Mouse (Mus musculus): ENCODE measurements around the gene Arhgef3. TPM values are rescaled to one million over a fixed set of nuclear protein-coding genes. Genes with fewer than 3 reads are reported as not detected.

Arhgef3 gene
- polyA plus RNA-seq, 1 experiment from 2014 or later, result 9.0 TPM

- no peak overlapping the region for H3K27ac ChIP-seq (ENCODE audit: low read depth)
- TF ChIP-seq CTCF (IDR thresholded peaks at IDR 0.05; ENCODE audit: low read depth), result no peak
- H3K9ac ChIP-seq, result no peak overlapping the region
- no peaks in the 10 kb centered on the region for H3K9me3 ChIP-seq (ENCODE audit: low read depth, low read length)
- no peak overlapping the region for H3K4me2 ChIP-seq
- DNase-seq, result no peak
- 57% methylated on average over 4 of the region's 4 CpGs for WGBS
- ATAC-seq (ENCODE audit: insufficient read depth), result no peak
- no peaks in the 10 kb centered on the region for H3K4me1 ChIP-seq (ENCODE audit: insufficient read depth)
- no peak overlapping the region for H3K4me3 ChIP-seq (ENCODE audit: low read depth, low read length)
- no peaks in the 10 kb centered on the region for H3K36me3 ChIP-seq (ENCODE audit: insufficient read depth)
- peaks cover 16% of the 10 kb centered on the region for H3K27me3 ChIP-seq (ENCODE audit: insufficient read depth, low read length)
Measured at GRCm38 (mm10) chr14:27332359-27332987, 217.8 kb downstream of the Arhgef3 start.

DNA sequence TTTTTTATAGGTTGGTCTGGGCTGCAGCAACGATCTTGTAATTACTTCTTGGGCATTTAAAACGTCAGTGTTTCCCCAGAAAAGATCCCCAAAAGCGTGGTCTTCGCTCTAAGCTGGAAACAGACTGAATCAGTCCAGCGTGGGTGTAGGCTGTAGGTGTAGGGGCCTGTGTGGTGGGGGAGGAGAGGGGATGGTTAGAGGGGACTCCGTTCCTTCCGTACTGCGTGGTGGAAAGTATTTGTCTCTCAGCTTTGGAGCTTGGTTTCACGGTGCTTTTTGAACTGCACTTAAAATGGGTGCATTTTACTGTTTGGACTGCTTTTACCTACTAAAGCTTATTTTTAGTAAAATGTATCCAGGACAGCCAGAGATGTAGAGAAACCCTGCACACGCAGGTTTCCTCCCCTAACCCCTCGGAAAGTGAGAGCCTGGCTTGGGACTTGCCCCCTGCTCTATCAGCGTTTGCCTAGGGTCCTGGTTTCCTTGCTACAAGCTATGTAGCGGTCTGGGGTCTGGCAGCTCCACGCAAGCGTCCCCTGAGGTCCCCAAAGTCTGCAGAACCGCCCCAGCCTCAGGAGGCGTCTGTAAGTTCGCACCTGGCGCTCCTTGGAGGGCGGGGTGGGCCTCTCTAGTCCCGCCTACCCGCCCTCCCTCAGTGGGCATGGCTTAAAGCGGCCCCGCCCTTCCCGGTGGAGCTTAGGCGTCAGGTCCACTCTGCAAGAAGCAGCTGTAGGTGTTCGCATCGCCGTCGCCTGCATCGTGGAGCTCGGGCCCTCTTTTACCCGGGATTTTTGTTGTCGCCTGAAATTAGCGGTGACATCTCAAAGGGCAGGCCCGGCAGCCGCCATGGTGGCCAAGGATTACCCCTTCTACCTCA is 220.9 kb downstream of the Arhgef3 start:
- peak overlapping the region; percentile 50 for H3K9ac ChIP-seq

GRCm38 (mm10) chr14:27336208-27337114 is 221.8 kb downstream of the Arhgef3 start:
- TF ChIP-seq CTCF (IDR thresholded peaks at IDR 0.05; ENCODE audit: low read depth), result no peak
- Histone ChIP-seq H3K4me2 (peak overlapping the region; percentile 98), H3K9ac (peak overlapping the region; percentile 50), H3K9me3 (ENCODE audit: low read depth, low read length) (no peaks in the 10 kb centered on the region), H3K4me3 (ENCODE audit: low read depth, low read length) (peak overlapping the region; percentile 52), H3K27me3 (ENCODE audit: insufficient read depth, low read length) (peaks cover 16% of the 10 kb centered on the region), H3K36me3 (ENCODE audit: insufficient read depth) (no peaks in the 10 kb centered on the region), H3K27ac (ENCODE audit: low read depth) (no peak overlapping the region), H3K4me1 (ENCODE audit: insufficient read depth) (no peaks in the 10 kb centered on the region)
- peak; percentile 13 for DNase-seq
- WGBS, result 3% methylated on average over 34 of the region's 34 CpGs
- peak; percentile 60; the same call in 1 of the 2 replicates for ATAC-seq (ENCODE audit: insufficient read depth)

More for the DNA sequence above, 220.9 kb downstream of the Arhgef3 start:
- H3K4me3 ChIP-seq (ENCODE audit: low read depth, low read length), result peak overlapping the region; percentile 52
- H3K4me1 ChIP-seq (ENCODE audit: insufficient read depth), result no peaks in the 10 kb centered on the region
- DNase-seq, result peak; percentile 85
- H3K36me3 ChIP-seq (ENCODE audit: insufficient read depth), result no peaks in the 10 kb centered on the region
- peak overlapping the region; percentile 98 for H3K4me2 ChIP-seq
- no peak for TF ChIP-seq CTCF (IDR thresholded peaks at IDR 0.05; ENCODE audit: low read depth)
- H3K27ac ChIP-seq (ENCODE audit: low read depth), result no peak overlapping the region
- WGBS, result 3% methylated on average over 37 of the region's 37 CpGs
- H3K27me3 ChIP-seq (ENCODE audit: insufficient read depth, low read length), result peaks cover 16% of the 10 kb centered on the region
- H3K9me3 ChIP-seq (ENCODE audit: low read depth, low read length), result no peaks in the 10 kb centered on the region
- peak; percentile 95 for ATAC-seq (ENCODE audit: insufficient read depth)

GRCm38 (mm10) chr14:27337156-27337555 is 222.5 kb downstream of the Arhgef3 start:
- no peak for ATAC-seq (ENCODE audit: insufficient read depth)
- no peak for DNase-seq
- no peaks in the 10 kb centered on the region for H3K9me3 ChIP-seq (ENCODE audit: low read depth, low read length)
- H3K27me3 ChIP-seq (ENCODE audit: insufficient read depth, low read length), result peaks cover 16% of the 10 kb centered on the region
- H3K36me3 ChIP-seq (ENCODE audit: insufficient read depth), result no peaks in the 10 kb centered on the region
- H3K27ac ChIP-seq (ENCODE audit: low read depth), result no peak overlapping the region
- no peak for TF ChIP-seq CTCF (IDR thresholded peaks at IDR 0.05; ENCODE audit: low read depth)
- no peaks in the 10 kb centered on the region for H3K4me1 ChIP-seq (ENCODE audit: insufficient read depth)
- 53% methylated on average over 6 of the region's 6 CpGs for WGBS
- no peak overlapping the region for H3K9ac ChIP-seq
- H3K4me2 ChIP-seq, result peak overlapping the region; percentile 98; the same call in 1 of the 2 replicates
- peak overlapping the region; percentile 52; the same call in 1 of the 2 replicates for H3K4me3 ChIP-seq (ENCODE audit: low read depth, low read length)

- H3K4me1 ChIP-seq (ENCODE audit: insufficient read depth), result no peaks in the 10 kb centered on the region
- no peak for ATAC-seq (ENCODE audit: insufficient read depth)
- no peaks in the 10 kb centered on the region for H3K36me3 ChIP-seq (ENCODE audit: insufficient read depth)
- H3K27ac ChIP-seq (ENCODE audit: low read depth), result no peak overlapping the region
- no peak overlapping the region for H3K9ac ChIP-seq
- TF ChIP-seq CTCF (IDR thresholded peaks at IDR 0.05; ENCODE audit: low read depth), result peak; percentile 54
- H3K27me3 ChIP-seq (ENCODE audit: insufficient read depth, low read length), result peaks cover 16% of the 10 kb centered on the region
- H3K9me3 ChIP-seq (ENCODE audit: low read depth, low read length), result no peaks in the 10 kb centered on the region
- WGBS, result 39% methylated on average over 12 of the region's 12 CpGs
- DNase-seq, result peak; percentile 91
- no peak overlapping the region for H3K4me3 ChIP-seq (ENCODE audit: low read depth, low read length)
- H3K4me2 ChIP-seq, result no peak overlapping the region
Measured at GRCm38 (mm10) chr14:27338034-27338708, 223.5 kb downstream of the Arhgef3 start.

- no peak overlapping the region for H3K9ac ChIP-seq
- no peak overlapping the region for H3K4me2 ChIP-seq
- TF ChIP-seq CTCF (IDR thresholded peaks at IDR 0.05; ENCODE audit: low read depth), result no peak
- DNase-seq (no peak), ATAC-seq (ENCODE audit: insufficient read depth) (no peak)
- no peaks in the 10 kb centered on the region for H3K4me1 ChIP-seq (ENCODE audit: insufficient read depth)
- H3K9me3 ChIP-seq (ENCODE audit: low read depth, low read length), result no peaks in the 10 kb centered on the region
- H3K27me3 ChIP-seq (ENCODE audit: insufficient read depth, low read length), result peaks cover 10% of the 10 kb centered on the region
- 59% methylated on average over 5 of the region's 5 CpGs for whole genome bisulfite sequencing
- H3K4me3 ChIP-seq (ENCODE audit: low read depth, low read length), result no peak overlapping the region
- H3K27ac ChIP-seq (ENCODE audit: low read depth), result no peak overlapping the region
- H3K36me3 ChIP-seq (ENCODE audit: insufficient read depth), result no peaks in the 10 kb centered on the region
Measured at GRCm38 (mm10) chr14:27340682-27341415, 226.2 kb downstream of the Arhgef3 start.
